Mouse (Mus musculus): Measurements from ENCODE around the gene Bpnt1. TPM values are rescaled to one million over a fixed set of nuclear protein-coding genes. Genes with fewer than 3 reads are reported as not detected.

The Bpnt1 gene
- total RNA-seq (2021): 10 to 100 TPM; 14.7 to 23.0 TPM
- long read RNA-seq, experiment 1, transcript Bpnt1-205 (10 exons, 1,226 nt): major isoform, 7 of 13 reads
- long read RNA-seq, experiment 1, partial matches to known transcripts: 1 of 13 reads
- long read RNA-seq, experiment 1, other reads (novel, unspliced or antisense): 5 of 13 reads
- long read RNA-seq, experiment 2, partial matches to known transcripts: 1 of 8 reads
- long read RNA-seq, experiment 2, other reads (novel, unspliced or antisense): 2 of 8 reads

DNA sequence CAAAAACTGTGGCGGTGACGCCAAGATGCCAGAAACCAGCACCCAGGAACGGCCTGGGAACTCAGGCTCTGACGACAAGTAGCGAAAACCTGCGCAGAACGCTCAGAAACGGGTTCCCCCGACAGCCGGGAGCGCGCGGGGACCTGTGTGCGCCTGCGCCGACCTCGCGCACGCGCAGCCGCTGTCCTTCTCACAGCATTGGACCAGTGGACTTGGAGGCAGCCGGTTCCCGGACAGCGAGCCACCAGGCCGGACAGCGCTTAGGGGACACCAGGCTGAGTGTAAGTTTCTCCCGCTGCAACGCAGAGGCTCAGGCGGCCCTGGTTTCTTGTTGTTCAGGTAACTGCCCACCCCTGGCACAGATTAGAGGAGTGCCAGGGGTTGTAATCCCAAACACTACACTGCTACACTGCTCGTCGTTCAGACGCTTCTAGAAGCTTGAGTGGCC is at the start of gene Bpnt1:
Gene Bpnt1, plus strand, starts transcription at position 167 of the 448 bp plus-strand sequence.
- Histone ChIP-seq H3K4me3 (peak within 1 kb of the TSS; percentile 72), H3K27ac (peak within 1 kb of the TSS; percentile 90)
- TF ChIP-seq CTCF (IDR thresholded peaks at IDR 0.05): no peak
- intact Hi-C loops (cut with DNase I): no loop called here
- DNase-seq: peak; percentile 94

DNA sequence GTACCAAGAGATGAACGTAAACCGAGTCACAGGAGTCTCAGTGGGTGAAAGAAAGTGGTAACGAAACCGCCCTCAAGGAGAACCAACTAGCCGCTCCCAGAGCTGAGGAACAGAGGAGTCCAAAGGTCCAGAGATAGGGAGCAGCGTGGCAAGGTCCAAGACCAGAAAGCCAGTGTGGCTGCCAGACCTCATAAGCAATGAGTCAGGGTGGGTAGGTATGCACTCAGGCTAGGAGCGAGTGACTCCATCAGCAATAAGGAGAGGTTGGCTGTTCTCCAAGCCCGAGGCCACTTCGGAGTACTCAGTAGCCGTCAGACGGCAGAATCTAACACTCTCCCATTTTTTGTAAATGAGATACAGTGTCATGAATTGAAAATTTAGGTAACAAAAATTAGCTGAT is 49.1 kb upstream of the Bpnt1 start:
- no peak for TF ChIP-seq CTCF (IDR thresholded peaks at IDR 0.05)
- intact Hi-C loops (cut with DNase I): no loop called here
- no peak for DNase-seq
- H3K27ac ChIP-seq: no peak overlapping the region
- no peak overlapping the region for H3K4me3 ChIP-seq

DNA sequence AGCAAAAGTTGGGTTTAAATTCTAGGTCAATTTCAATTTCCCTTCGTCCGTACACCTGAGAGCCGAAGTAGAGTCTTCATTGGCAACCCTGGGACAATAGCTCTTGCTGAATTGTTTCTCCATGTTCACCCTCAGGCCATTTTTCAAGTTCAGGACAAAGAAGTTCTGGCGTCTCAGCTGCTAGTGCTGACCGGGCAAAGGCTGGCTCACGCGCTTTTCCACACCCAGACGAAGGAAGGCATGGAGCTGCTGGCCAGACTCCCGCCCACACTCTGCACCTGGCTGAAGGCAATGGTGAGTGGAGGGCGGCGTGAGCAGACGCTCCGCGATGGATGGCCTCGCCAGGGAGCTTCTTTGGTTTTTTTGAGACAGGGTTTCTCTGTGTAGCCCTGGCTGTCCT is 48.7 kb upstream of the Bpnt1 start:
- no peak overlapping the region for H3K27ac ChIP-seq
- intact Hi-C loops (cut with DNase I): no loop called here
- no peak for TF ChIP-seq CTCF (IDR thresholded peaks at IDR 0.05)

DNA sequence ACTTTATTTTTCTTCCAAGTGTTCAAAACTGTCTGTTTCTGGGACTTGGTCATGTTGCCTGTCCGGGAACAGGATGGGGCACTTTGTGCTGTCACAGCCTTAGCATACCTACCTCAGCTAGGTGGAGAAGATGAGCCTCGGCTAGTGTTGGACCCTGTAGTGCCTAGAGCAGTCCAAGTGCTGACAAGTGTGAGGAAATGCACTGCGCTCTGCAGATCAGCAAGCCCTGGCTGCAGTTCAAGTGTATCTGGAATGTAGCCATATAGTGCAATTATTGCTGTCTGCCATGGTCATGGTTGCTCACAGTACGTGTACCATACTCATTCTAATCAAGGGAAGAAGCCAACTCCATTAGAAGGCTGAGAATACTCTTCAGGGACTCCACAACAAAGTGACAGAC is 47.2 kb upstream of the Bpnt1 start:
- TF ChIP-seq CTCF (IDR thresholded peaks at IDR 0.05): no peak
- H3K27ac ChIP-seq: no peak overlapping the region
- DNase-seq: peak; percentile 34
- no peak overlapping the region for H3K4me3 ChIP-seq
- intact Hi-C loops (cut with DNase I): no loop called here

More for the DNA sequence above, 48.7 kb upstream of the Bpnt1 start:
- no peak overlapping the region for H3K4me3 ChIP-seq
- DNase-seq: no peak

DNA sequence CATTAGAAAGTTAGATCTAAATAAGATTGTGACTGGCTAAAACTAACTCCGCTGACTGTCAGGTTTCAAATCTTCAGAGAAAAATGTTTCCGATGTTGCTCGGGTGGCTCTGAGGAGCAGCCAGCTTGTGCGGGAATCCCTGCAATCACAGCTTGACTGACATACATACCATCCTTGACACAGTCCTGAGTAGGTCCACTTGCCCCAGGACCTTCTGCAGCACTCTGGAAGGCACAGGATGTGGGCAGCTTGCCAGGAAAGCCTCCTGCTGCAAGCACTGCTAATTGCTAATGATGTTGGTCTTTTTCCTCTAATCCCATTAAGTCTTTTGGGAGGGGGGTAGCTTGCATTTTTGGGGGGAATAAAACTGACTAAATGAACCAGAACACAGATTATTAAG is 46.8 kb upstream of the Bpnt1 start:
- TF ChIP-seq CTCF (IDR thresholded peaks at IDR 0.05): no peak
- DNase-seq: peak; percentile 59
- intact Hi-C loops (cut with DNase I): no loop called here
- no peak overlapping the region for H3K4me3 ChIP-seq
- no peak overlapping the region for H3K27ac ChIP-seq

DNA sequence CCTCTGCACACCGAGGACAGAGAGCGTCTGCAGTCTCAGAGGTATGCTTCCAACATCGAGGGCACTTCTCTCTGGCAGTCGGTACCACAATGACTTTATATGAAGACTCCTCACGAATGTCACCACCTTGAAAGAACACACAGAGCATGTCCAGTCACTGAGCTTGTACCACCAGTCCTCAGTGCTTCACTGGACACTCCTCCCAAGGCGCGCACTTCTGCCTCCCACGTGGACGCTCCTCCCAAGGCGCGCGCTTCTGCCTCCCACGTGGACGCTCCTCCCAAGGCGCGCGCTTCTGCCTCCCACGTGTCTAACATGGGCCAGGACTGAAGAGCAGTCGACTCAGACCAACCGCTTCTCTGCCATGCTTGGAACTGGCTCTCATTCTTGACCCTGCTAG is 44.9 kb upstream of the Bpnt1 start:
- DNase-seq: no peak
- intact Hi-C loops (cut with DNase I): no loop called here
- no peak for TF ChIP-seq CTCF (IDR thresholded peaks at IDR 0.05)
- Histone ChIP-seq H3K4me3 (no peak overlapping the region), H3K27ac (no peak overlapping the region)

DNA sequence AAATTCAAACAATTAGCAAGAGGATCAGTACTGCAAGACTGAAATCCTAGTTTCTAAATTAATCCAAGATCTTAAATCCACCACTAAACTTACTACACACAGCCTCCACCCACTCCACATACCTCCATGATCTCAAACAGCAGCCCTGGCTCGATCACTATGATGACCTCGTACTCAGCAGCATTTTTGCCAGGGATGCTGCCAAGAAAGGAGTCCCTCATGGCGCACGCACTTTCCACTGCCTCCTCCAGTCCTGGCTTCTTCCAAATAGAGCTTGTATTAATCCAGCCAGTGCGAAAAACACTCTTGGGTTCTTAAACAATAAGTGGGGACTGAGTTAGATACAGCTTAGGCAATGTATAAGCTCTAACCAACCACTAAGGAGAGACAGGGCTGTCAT is 42.7 kb upstream of the Bpnt1 start:
- DNase-seq: peak; percentile 67
- no peak for TF ChIP-seq CTCF (IDR thresholded peaks at IDR 0.05)
- H3K27ac ChIP-seq: peak overlapping the region; percentile 50
- intact Hi-C loops (cut with DNase I): no loop called here
- no peak overlapping the region for H3K4me3 ChIP-seq

DNA sequence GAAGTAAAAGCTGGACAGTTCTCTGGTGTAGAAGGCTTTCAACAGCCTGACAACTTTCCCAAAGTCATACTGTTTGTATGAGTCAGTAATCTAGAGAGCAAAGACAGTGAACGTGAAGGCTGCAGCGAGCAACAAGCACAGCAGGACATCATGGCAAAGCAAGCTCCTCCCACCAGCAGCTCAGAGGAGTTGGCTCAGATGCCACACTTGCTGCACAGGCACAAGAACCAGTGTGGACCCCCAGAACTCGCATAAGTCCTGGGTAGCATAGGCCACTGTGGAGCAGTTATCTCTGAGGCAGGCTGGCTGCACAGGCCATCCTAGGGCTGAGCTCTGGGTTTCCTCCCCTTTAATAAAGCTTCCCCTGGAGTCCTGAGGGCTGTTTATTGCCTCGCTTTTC is 40.6 kb upstream of the Bpnt1 start:
- intact Hi-C loops (cut with DNase I): no loop called here
- Histone ChIP-seq H3K27ac (no peak overlapping the region), H3K4me3 (no peak overlapping the region)
- TF ChIP-seq CTCF (IDR thresholded peaks at IDR 0.05): no peak
- no peak for DNase-seq

DNA sequence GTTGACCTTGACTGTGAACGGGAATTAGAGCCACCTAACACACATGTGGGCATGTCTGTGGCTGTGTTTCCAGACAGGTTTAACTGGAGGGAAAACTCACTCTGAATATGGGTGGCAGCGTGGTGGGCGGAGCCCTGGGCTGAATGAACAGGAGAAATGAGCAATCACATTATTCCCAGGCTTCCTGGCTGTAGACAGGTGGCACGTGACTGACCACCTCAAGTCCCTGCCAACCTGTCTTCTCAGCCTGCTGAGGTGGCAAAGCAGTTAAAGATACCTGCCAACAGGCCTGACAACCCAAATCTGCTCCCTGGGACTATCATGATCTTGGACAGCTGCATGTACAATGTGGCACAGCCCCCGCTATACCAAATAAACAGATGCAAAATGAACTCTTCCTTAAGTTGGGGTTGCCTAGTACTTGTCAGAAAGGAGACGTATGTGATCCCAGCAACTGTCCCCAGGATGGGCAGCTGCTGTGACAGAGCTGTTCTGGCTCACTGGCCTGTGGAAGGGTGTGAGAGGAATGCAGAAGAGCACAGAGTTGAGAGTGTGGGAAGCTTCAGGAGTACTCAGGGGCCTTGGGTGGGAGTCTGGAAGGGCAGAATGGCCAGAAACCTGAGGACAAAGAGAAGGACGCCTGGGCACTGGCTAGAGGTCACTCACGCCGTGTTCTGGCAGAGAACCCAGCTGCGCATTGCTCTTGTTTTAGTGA is 39.1 kb upstream of the Bpnt1 start:
- Histone ChIP-seq H3K4me3 (no peak overlapping the region), H3K27ac (no peak overlapping the region)
- intact Hi-C loops (cut with DNase I): no loop called here
- DNase-seq: peak; percentile 26
- TF ChIP-seq CTCF (IDR thresholded peaks at IDR 0.05): no peak

DNA sequence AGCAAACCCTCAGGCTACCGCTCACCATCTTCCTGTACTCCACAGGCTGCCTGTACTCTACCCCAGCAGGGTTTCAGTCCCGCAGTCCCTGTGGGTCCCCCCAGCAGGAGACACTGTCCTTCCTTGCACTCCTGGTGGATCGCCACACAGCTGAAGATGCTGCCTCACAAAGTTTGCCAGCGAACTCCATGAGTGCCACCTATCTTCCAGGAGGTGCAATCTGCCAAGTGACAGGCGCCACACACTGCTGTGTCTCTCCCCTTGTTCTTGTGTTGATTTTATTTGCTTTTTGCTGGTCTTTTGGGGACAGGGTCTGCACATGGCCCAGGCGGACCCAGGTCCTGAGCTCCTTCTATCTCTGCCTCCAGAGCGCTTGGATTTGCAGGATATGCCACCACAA is 35.1 kb upstream of the Bpnt1 start:
- no peak for TF ChIP-seq CTCF (IDR thresholded peaks at IDR 0.05)
- intact Hi-C loops (cut with DNase I): no loop called here
- DNase-seq: no peak
- Histone ChIP-seq H3K27ac (no peak overlapping the region), H3K4me3 (no peak overlapping the region)

DNA sequence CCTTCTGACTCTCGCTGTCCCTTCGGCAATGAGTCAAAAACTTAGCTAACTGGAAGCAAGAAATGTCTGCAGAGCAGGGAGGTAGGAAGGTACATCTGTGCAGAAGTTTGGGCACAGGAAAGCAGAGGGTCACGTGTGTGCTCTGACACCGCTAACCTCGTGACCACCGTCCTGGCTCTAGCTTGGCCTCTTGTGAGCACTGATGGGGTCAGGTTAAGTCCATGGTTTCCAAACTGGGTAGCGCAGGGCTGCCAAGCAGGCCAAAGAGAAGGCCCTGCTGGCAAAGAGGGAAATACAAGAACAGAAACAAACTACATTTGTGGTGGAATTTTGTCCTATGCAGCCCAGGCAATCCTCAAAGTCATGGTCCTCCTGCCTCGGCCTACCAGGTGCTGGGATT is 33.5 kb upstream of the Bpnt1 start:
- intact Hi-C loops (cut with DNase I): no loop called here
- DNase-seq: peak; percentile 81

DNA sequence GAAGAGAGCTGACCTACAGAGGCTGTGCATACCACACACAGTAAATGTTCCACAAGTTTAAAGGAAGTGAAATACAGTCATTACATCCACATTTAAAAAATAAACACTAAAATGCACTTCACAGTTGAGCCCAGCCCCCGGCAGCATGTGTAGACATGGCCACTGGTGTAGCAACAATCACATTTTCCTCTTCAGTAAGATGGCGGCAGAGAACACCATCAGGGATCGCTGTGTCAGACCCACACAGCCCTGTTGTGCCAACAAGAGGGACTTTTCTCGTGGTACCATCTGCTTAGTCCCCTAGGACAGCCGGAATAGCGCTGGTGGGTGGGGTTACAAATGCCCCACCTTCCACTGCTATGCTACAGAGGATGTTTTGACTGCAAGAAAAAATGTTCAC is 29.1 kb upstream of the Bpnt1 start:
- DNase-seq: no peak
- no peak for TF ChIP-seq CTCF (IDR thresholded peaks at IDR 0.05)
- no peak overlapping the region for H3K4me3 ChIP-seq
- intact Hi-C loops (cut with DNase I): no loop called here
- no peak overlapping the region for H3K27ac ChIP-seq

More for the DNA sequence above, 33.5 kb upstream of the Bpnt1 start:
- TF ChIP-seq CTCF (IDR thresholded peaks at IDR 0.05): no peak
- Histone ChIP-seq H3K4me3 (no peak overlapping the region), H3K27ac (peak overlapping the region; percentile 58)

DNA sequence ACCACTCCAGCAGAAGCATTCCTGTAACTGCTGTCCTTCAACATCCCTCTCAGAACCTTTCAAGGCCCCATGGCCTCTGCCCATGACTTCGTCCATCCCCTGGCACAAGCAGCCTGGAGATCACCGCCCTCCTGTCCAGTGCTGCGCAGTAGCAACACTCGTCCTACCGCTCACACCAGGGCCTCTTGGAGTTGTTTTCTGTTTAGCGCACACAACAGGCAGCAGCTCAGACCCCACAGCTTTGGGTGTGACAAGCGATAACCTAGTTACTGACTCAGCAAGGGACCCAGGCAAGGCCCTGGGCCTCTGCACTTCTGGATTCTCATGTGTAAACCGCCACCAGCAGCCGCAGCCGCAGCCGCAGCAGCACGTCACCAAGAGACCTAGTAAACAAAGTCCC is 25.1 kb upstream of the Bpnt1 start:
- Histone ChIP-seq H3K4me3 (no peak overlapping the region), H3K27ac (no peak overlapping the region)
- intact Hi-C loops (cut with DNase I): no loop called here
- no peak for DNase-seq
- TF ChIP-seq CTCF (IDR thresholded peaks at IDR 0.05): no peak

DNA sequence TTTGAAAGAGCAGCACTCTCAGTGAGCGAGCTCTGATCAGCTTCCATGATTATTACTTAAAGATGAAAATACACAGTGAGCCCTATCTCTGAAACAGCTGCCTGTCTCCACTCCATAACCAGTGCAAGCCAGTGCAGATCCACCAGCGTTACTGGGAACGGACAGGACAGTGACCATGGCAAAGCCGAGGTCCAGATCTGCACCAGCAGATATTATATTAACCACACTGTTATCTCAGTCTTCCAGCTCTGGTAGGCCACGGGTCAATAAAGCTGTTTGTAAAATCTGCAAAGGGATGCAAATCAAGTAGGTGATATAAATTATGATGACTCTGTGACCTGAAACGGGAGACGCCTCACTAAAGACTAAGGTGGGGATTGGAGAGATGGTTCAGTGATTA is 24.3 kb upstream of the Bpnt1 start:
- no peak for DNase-seq
- TF ChIP-seq CTCF (IDR thresholded peaks at IDR 0.05): no peak
- Histone ChIP-seq H3K4me3 (no peak overlapping the region), H3K27ac (no peak overlapping the region)
- intact Hi-C loops (cut with DNase I): no loop called here
